8 mouse cellular contexts compared by ENCODE assay signal in the genomic region with DNA sequence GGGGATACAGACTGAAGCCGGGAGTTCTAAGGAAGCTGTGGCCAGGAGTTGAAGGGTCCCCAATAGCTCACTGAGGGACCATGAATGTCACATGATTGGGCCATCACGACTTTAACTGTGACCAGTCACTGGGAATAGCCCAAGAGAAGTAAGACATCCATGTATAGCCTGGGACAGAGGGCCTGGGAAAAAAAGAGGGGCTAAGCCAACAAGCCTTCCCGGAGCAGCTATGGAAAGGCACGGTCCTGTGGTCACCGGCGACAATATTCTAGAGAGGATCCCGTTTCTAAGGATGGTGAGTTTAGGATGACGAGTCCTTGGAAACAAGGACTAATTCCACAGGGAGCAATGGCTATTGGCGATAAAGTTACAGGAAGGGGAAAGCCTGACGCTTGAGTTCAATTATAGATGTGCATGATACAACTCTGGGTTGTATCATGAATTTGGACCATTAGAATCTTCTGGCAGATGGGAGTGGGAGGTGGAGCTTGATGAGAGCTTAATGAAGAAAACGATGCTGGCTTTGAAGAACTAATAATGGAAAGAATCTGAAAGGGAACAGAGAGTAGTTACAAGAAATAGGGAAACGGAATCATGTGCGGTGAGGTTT.
DNase-seq lines count a peak whose midpoint lies in the region; ATAC-seq and TF ChIP-seq lines count a peak whose summit lies in the region.

No protein-coding gene starts in this region.

- no peaks in the 10 kb centered on the region for H3K27me3 ChIP-seq in kidney, embryonic 16.5 days (ENCODE audit: insufficient read depth, low read length)
- H3K27me3 ChIP-seq in heart, postnatal 0 days (ENCODE audit: control insufficient read depth, insufficient read depth, low read length): no peaks in the 10 kb centered on the region
- H3K27me3 ChIP-seq in midbrain, embryonic 12.5 days: peaks cover 3% of the 10 kb centered on the region; the same call in 1 of the 2 replicates

- H3K4me1 ChIP-seq in kidney, embryonic 16.5 days (ENCODE audit: insufficient read depth, low read length): no peaks in the 10 kb centered on the region
- H3K4me1 ChIP-seq in heart, postnatal 0 days (ENCODE audit: control insufficient read depth, insufficient read depth): no peaks in the 10 kb centered on the region
- no peaks in the 10 kb centered on the region for H3K4me1 ChIP-seq in midbrain, embryonic 12.5 days

- TF ChIP-seq CTCF in heart, postnatal 0 days (IDR thresholded peaks at IDR 0.05; ENCODE audit: low read depth): no peak

- 33% methylated on average over 13 of the region's 13 CpGs for WGBS in kidney, embryonic 16.5 days
- 49% methylated on average over 13 of the region's 13 CpGs for WGBS in heart, postnatal 0 days
- 36% methylated on average over 13 of the region's 13 CpGs for WGBS in midbrain, embryonic 12.5 days

- no peaks in the 10 kb centered on the region for H3K9me3 ChIP-seq in kidney, embryonic 16.5 days (ENCODE audit: low read length)
- H3K9me3 ChIP-seq in heart, postnatal 0 days (replicated peaks; ENCODE audit: control insufficient read depth, low read length): no peaks in the 10 kb centered on the region
- H3K9me3 ChIP-seq in midbrain, embryonic 12.5 days: no peaks in the 10 kb centered on the region

- H3K4me2 ChIP-seq in kidney, embryonic 16.5 days (replicated peaks; ENCODE audit: low read depth, low read length): peak overlapping the region; percentile 88
- peak overlapping the region; percentile 84 for H3K4me2 ChIP-seq in heart, postnatal 0 days (ENCODE audit: low read depth, low read length)
- H3K4me2 ChIP-seq in midbrain, embryonic 12.5 days (replicated peaks): peak overlapping the region; percentile 70

- peak overlapping the region; percentile 72 for H3K4me3 ChIP-seq in kidney, embryonic 16.5 days (ENCODE audit: low read length)
- peak overlapping the region; percentile 59 for H3K4me3 ChIP-seq in heart, postnatal 0 days (ENCODE audit: low read depth, low read length)
- H3K4me3 ChIP-seq in midbrain, embryonic 12.5 days: peak overlapping the region; percentile 56

- no peak overlapping the region for H3K27ac ChIP-seq in kidney, embryonic 16.5 days (ENCODE audit: low read length)
- no peak overlapping the region for H3K27ac ChIP-seq in heart, postnatal 0 days (ENCODE audit: low read depth)
- no peak overlapping the region for H3K27ac ChIP-seq in midbrain, embryonic 12.5 days (replicated peaks)

- no peak for DNase-seq in kidney, adult 8-10 months
- peak; percentile 18 for DNase-seq in c-Kit-positive CD71-positive TER-119-positive erythroid progenitor cells, embryonic 14.5 days (ENCODE audit: low spot score)
- no peak for DNase-seq in heart, postnatal 0 days (ENCODE audit: low spot score)
- DNase-seq in thymus, postnatal 14 days: no peak
- no peak for DNase-seq in urinary bladder, adult 18-20 months (ENCODE audit: low spot score in 2 of 2)
- no peak for DNase-seq in right cerebral cortex, adult 18-20 months

- peak overlapping the region; percentile 81 for H3K9ac ChIP-seq in kidney, embryonic 16.5 days (replicated peaks; ENCODE audit: low read length)
- H3K9ac ChIP-seq in heart, postnatal 0 days (replicated peaks; ENCODE audit: low read depth, low read length): peak overlapping the region; percentile 47
- peak overlapping the region; percentile 68 for H3K9ac ChIP-seq in midbrain, embryonic 12.5 days (replicated peaks)

- no peak for TF ChIP-seq EP300 in heart, postnatal 0 days (IDR thresholded peaks at IDR 0.05; ENCODE audit: low read depth)

- no peaks in the 10 kb centered on the region for H3K36me3 ChIP-seq in kidney, embryonic 16.5 days (ENCODE audit: insufficient read depth, low read length)
- no peaks in the 10 kb centered on the region for H3K36me3 ChIP-seq in heart, postnatal 0 days (replicated peaks; ENCODE audit: control insufficient read depth, insufficient read depth, low read length)
- H3K36me3 ChIP-seq in midbrain, embryonic 12.5 days: no peaks in the 10 kb centered on the region

- ATAC-seq in kidney, embryonic 16.5 days (ENCODE audit: low FRiP score, low TSS enrichment): peak; percentile 36; the same call in 1 of the 2 replicates
- no peak for ATAC-seq in heart, postnatal 0 days (ENCODE audit: insufficient read depth, low read depth)
- ATAC-seq in midbrain, embryonic 12.5 days (ENCODE audit: low FRiP score, low read depth): peak; percentile 14
